Mouse (Mus musculus) forebrain, postnatal 0 days (tissue): ENCODE results near the gene Scn4a. TPM values are rescaled to one million over a fixed set of nuclear protein-coding genes. Genes with fewer than 3 reads are reported as not detected.
"Not testable (repeated sequence)": the region's sequence is repeated elsewhere in the genome, so short reads cannot be mapped to it uniquely, and the experiment has no call there.

ENCODE experiments used
- ATAC-seq: fragments of 200-750 bp; cut with Nextera tagmentation; 2 replicates; pipeline ENCODE4 v1.8.0; 2017; ENCODE audit warnings: mild to moderate bottlenecking, moderate library complexity
- DNase-seq: peaks from one replicate; pipeline ENCODE4 v3.0.0-alpha.2; 2015
- H3K27ac ChIP-seq: fragments of 300-500 bp; sonication (generic); 2 replicates; pipeline ENCODE4 v1.5.1; 2014; ENCODE audit warnings: low read depth, mild to moderate bottlenecking, antibody characterized with exemption, low read length, moderate library complexity, mixed read lengths
- H3K27me3 ChIP-seq: fragments of 300-500 bp; sonication (generic); 2 replicates; pipeline ENCODE4 v1.6.1; 2014; ENCODE audit warnings: mild to moderate bottlenecking, low read length, mixed read lengths; ENCODE audit not compliant: insufficient read depth
- H3K36me3 ChIP-seq: fragments of 300-500 bp; sonication (generic); 2 replicates; pipeline ENCODE4 v1.6.1; 2014; ENCODE audit warnings: mild to moderate bottlenecking, moderate library complexity; ENCODE audit not compliant: insufficient read depth
- H3K4me1 ChIP-seq: fragments of 300-500 bp; sonication (generic); 2 replicates; pipeline ENCODE4 v1.6.1; 2014; ENCODE audit warnings: antibody characterized with exemption; ENCODE audit not compliant: insufficient read depth
- H3K4me2 ChIP-seq: fragments of 300-500 bp; sonication (generic); 2 replicates; pipeline ENCODE4 v1.6.1; 2014; ENCODE audit warnings: low read depth, mild to moderate bottlenecking, moderate library complexity
- H3K4me3 ChIP-seq: fragments of 300-500 bp; sonication (generic); 2 replicates; pipeline ENCODE4 v1.5.1; 2014; ENCODE audit warnings: low read depth, low read length, mixed read lengths
- H3K9ac ChIP-seq: fragments of 300-500 bp; sonication (generic); 2 replicates; pipeline ENCODE4 v1.6.1; 2014; ENCODE audit warnings: mild to moderate bottlenecking
- H3K9me3 ChIP-seq: fragments of 300-500 bp; sonication (generic); 2 replicates; pipeline ENCODE4 v1.6.1; 2016; ENCODE audit warnings: low read length
- CTCF ChIP-seq: sonication (generic); IDR thresholded peaks from 2 replicates; pipeline ENCODE4 v1.5.1; 2016; ENCODE audit warnings: antibody characterized with exemption, control low read depth, low read depth
- WGBS: fragments of 180-500 bp; shearing (Covaris S2); extraction: QIAGEN DNeasy Blood & Tissue Kit; methylation state at CpG from one replicate; pipeline ENCODE4 v1.1.7; 2014; 5-methylcytosine and 5-hydroxymethylcytosine counted together
- polyA plus RNA-seq: library from polyadenylated mRNA; unstranded; fragments of >200 nt; fragmentation: Nextera tagmentation; extraction: Ambion mirVana; gene quantifications from 2 replicates; pipeline ENCODE4 v1.2.1, GENCODE M21; 2015
- total RNA-seq: library from RNA; depleted of rRNA; stranded (reverse); fragments of >200 nt; gene quantifications from 2 replicates; pipeline ENCODE4 v1.2.3, GENCODE M21; 2014

Scn4a gene
- total and polyA plus RNA-seq, 2 experiments from 2014 or later, result 0.06 TPM; not detected in 1

DNA sequence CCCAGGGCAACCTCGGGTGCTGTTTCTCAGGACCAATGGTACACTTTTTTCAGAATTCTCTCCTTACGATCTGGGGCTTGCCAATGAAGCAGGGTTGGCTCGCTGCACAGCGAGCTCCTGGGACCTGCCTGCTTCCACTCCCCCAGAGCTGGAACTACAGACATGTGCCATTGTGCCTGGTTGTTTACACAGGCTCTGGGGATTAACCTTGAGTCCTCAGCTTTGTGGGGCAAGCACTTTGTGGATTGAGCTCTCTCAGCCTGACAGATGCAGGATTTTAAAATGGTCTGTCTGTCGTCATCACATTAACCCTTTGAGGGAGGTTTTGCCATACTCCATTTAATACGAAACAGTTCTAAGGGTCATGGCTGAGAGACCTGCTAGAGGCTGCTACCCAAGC is 8.2 kb downstream of the Scn4a start:
- Histone ChIP-seq H3K36me3 (no peaks in the 10 kb centered on the region), H3K9ac (no peak overlapping the region), H3K27ac (no peak overlapping the region), H3K4me1 (no peaks in the 10 kb centered on the region), H3K27me3 (no peaks in the 10 kb centered on the region), H3K4me3 (no peak overlapping the region), H3K4me2 (no peak overlapping the region), H3K9me3 (no peaks in the 10 kb centered on the region)
- whole genome bisulfite sequencing, result 46% methylated on average over 6 of the region's 6 CpGs
- DNase-seq, result no peak
- TF ChIP-seq CTCF, result no peak
- no peak for ATAC-seq

- WGBS, result 82% methylated on average over 9 of the region's 9 CpGs
- no peak overlapping the region for H3K4me3 ChIP-seq
- H3K36me3 ChIP-seq, result no peaks in the 10 kb centered on the region
- H3K27ac ChIP-seq, result no peak overlapping the region
- no peaks in the 10 kb centered on the region for H3K4me1 ChIP-seq
- H3K9me3 ChIP-seq, result no peaks in the 10 kb centered on the region
- H3K27me3 ChIP-seq, result no peaks in the 10 kb centered on the region
- no peak for TF ChIP-seq CTCF
- DNase-seq, result no peak
- H3K9ac ChIP-seq, result no peak overlapping the region
- no peak overlapping the region for H3K4me2 ChIP-seq
- no peak for ATAC-seq
These were observed 12.0 kb downstream of the Scn4a start for GRCm38 (mm10) chr11:106340990-106341520.

GRCm38 (mm10) chr11:106339323-106339722 is 13.8 kb downstream of the Scn4a start:
- not testable (repeated sequence) for H3K9ac ChIP-seq, H3K4me1 ChIP-seq, H3K27ac ChIP-seq, H3K27me3 ChIP-seq, H3K9me3 ChIP-seq, H3K4me3 ChIP-seq, ATAC-seq, H3K4me2 ChIP-seq, DNase-seq, H3K36me3 ChIP-seq
- 94% methylated on average over 4 of the region's 4 CpGs for WGBS

DNA sequence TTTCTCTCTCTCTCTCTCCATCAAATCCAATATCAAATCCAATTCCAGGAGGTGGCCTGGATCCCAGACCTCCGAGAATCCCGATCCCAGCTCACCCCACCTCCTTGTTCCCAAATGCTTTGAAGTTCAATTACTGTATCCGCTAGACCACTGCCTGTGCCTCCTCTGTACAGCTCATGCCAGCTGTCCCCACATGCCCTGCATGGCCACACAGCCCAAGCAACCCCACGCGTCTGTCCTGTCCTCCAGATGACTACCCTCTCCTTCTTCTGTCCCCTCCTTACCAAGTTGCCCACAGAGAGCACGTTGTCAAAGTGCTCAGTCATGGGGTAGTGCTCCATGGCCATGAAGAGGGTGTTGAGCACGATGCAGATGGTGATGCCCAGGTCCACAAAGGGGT is 14.2 kb downstream of the Scn4a start:
- DNase-seq, result no peak
- H3K36me3 ChIP-seq, result no peaks in the 10 kb centered on the region
- no peaks in the 10 kb centered on the region for H3K4me1 ChIP-seq
- no peak for ATAC-seq
- no peaks in the 10 kb centered on the region for H3K27me3 ChIP-seq
- H3K9ac ChIP-seq, result no peak overlapping the region
- no peaks in the 10 kb centered on the region for H3K9me3 ChIP-seq
- 70% methylated on average over 7 of the region's 7 CpGs for WGBS
- H3K4me3 ChIP-seq, result no peak overlapping the region
- no peak overlapping the region for H3K27ac ChIP-seq
- H3K4me2 ChIP-seq, result no peak overlapping the region
- no peak for TF ChIP-seq CTCF

GRCm38 (mm10) chr11:106338029-106338428 is 15.1 kb downstream of the Scn4a start:
- WGBS, result 71% methylated on average over 5 of the region's 5 CpGs
- Histone ChIP-seq H3K9ac (no peak overlapping the region), H3K4me3 (no peak overlapping the region), H3K9me3 (no peaks in the 10 kb centered on the region), H3K4me1 (no peaks in the 10 kb centered on the region), H3K36me3 (no peaks in the 10 kb centered on the region), H3K4me2 (no peak overlapping the region), H3K27me3 (no peaks in the 10 kb centered on the region), H3K27ac (no peak overlapping the region)
- TF ChIP-seq CTCF, result no peak
- DNase-seq (no peak), ATAC-seq (no peak)

DNA sequence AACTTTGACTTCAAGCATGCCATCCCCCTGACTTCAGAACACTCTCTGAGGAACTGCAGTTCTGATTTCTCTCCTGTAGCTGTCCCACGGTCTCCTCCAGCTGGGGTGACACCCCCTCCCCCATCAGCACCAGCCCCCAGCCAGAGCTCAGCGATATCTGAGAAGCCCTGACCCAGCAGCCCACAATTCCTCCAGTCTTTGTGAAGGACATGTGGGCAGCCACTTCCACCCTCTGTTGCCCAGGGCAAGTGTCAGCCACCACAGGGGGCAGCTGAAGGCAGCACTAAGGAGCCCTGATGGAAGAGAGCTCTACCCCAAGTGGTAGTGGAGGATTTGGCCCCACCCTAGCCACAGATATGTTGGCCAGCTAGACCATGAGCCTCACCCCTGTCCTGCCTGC is 19.0 kb downstream of the Scn4a start:
- H3K4me3 ChIP-seq, result no peak overlapping the region
- ATAC-seq (no peak), DNase-seq (no peak)
- H3K36me3 ChIP-seq, result no peaks in the 10 kb centered on the region
- TF ChIP-seq CTCF, result no peak
- H3K4me1 ChIP-seq, result no peaks in the 10 kb centered on the region
- H3K27ac ChIP-seq, result no peak overlapping the region
- H3K4me2 ChIP-seq, result no peak overlapping the region
- H3K27me3 ChIP-seq, result no peaks in the 10 kb centered on the region
- no peaks in the 10 kb centered on the region for H3K9me3 ChIP-seq
- WGBS, result 21% methylated on average over 2 of the region's 2 CpGs
- no peak overlapping the region for H3K9ac ChIP-seq

GRCm38 (mm10) chr11:106332458-106332857 is 20.6 kb downstream of the Scn4a start:
- no peaks in the 10 kb centered on the region for H3K9me3 ChIP-seq
- no peak for TF ChIP-seq CTCF
- H3K27ac ChIP-seq, result no peak overlapping the region
- H3K27me3 ChIP-seq, result no peaks in the 10 kb centered on the region
- no peak overlapping the region for H3K4me3 ChIP-seq
- no peaks in the 10 kb centered on the region for H3K36me3 ChIP-seq
- WGBS, result 48% methylated on average over 4 of the region's 4 CpGs
- no peak overlapping the region for H3K9ac ChIP-seq
- H3K4me2 ChIP-seq, result no peak overlapping the region
- H3K4me1 ChIP-seq, result no peaks in the 10 kb centered on the region
- no peak for DNase-seq
- no peak for ATAC-seq

- WGBS, result 72% methylated on average over 7 of the region's 7 CpGs
- Histone ChIP-seq H3K36me3 (no peaks in the 10 kb centered on the region), H3K9ac (no peak overlapping the region), H3K27me3 (no peaks in the 10 kb centered on the region), H3K4me2 (no peak overlapping the region), H3K9me3 (no peaks in the 10 kb centered on the region), H3K4me1 (no peaks in the 10 kb centered on the region), H3K27ac (no peak overlapping the region), H3K4me3 (no peak overlapping the region)
- DNase-seq (peak; percentile 20), ATAC-seq (no peak)
- peak; percentile 57 for TF ChIP-seq CTCF
These were observed 23.4 kb downstream of the Scn4a start for GRCm38 (mm10) chr11:106329682-106330081.
